Mouse (Mus musculus): ENCODE results near the gene Slc25a18.
"Not testable (repeated sequence)": the region's sequence is repeated elsewhere in the genome, so short reads cannot be mapped to it uniquely, and the experiment has no call there.

Slc25a18 gene

DNA sequence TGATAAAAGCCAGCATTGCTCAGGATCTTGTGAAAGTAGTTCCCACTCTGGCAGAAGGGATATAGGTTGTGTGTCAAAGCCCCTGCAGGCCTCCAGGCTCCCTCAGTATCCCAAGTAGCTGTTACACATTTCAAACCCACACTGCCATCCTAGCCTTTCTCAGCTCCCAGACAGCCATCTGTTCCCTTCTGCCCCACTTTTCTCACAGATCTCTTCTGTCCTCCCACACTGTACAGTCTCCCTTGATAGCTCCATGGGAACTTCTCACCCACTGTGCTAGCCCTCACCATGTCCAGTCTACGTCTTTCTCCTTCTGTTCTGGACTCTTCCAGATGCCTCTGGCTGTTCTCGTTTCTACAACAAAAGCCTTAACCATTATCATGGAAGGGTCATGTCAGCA, 22.7 kb downstream of the Slc25a18 start:
- intact Hi-C loops (cut with DNase I): no loop called here

DNA sequence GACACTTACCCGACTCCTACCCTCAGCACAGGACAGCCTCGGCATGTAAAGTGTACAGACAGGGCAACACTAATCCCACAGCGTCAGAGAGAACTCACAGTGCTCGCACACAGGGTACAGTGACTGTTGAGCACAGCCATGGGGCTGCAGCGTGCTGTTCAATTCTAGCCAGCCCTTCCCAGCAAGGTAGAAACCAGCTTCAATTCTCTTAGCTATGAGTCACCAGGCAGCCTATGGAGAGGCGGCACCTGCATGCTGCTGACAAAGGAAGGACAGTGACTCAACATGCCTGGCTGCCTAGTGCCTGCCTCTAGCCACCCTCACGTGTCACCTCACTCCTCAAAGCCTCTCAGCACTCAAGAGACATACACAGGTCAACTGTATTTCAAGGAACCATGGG, 24.6 kb downstream of the Slc25a18 start:
- intact Hi-C loops (cut with DNase I): no loop called here

DNA sequence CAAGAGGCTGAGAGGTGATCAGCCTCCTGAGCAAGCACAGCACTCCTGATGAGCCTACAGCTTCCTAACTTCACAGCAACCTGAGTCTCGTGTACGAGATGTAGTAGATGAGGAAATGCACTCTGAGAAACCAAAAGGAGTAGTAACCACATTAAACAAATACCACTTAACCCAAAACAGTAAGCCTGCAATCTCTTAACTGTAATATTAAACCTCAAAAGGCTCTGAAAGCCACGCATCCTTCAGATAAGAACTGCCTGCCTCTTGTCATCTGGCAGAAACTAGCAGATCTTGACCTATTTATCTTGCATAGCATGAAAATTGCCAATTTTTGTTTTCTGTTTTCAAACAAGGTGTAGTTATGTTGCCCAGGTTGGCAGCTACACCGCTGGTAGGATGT, 25.5 kb downstream of the Slc25a18 start:
- intact Hi-C loops (cut with DNase I): no loop called here

DNA sequence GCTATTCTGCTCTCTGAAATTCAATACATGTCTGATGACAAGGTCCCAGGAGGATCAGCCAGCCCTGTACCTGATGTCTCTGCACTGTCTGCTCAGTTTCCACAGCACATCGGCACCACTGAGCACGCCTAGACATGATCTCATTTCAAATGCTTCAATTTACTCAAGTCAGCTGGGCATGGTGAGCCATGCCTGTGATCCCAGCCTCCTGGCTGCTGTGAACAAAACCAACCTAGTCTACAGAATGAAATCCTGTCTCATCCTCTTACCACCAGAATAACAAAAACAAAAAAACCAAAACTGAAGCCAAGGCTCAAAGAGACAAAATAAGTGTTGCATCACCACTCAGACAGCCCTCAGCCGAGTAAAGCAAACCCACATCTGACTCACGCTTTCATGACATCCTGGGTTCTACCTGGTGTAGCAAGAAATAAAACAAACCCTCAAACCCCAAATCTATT, 26.2 kb downstream of the Slc25a18 start:
- intact Hi-C loops (cut with DNase I): no loop called here

DNA sequence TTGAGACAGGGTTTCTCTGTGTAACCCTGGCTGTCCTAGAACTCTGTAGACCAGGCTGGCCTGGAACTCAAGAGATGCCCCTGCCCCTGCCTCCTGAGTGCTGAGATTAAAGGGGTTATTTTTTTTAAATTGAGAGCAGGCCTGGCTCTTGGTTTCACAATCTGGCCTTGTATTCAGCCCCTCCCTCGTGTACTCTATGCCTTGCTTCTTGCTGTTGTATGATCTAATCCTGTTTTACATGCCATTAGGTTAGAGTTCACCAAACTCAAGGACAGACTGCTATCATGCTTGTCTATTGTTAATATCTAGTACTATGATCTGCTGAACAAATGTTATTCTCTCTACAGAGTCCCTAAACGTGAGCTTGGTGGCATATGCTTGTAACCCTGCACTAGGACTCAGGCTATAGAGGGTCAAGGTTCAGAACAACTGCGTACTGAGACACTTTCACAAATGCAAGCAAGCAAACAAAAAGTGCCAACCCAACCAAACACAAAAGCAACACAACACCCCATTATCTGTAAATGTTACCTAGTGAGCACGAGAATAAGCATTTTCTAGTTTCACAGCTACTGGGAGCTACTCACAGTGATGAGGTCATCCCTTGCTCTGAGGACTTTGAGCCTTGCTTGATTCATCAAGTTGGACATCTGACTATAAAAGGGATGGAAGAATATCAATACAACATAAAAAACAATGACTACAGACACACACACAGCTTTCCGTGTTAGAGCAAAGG, 33.8 kb downstream of the Slc25a18 start:
- intact Hi-C loops (cut with DNase I): no loop called here

DNA sequence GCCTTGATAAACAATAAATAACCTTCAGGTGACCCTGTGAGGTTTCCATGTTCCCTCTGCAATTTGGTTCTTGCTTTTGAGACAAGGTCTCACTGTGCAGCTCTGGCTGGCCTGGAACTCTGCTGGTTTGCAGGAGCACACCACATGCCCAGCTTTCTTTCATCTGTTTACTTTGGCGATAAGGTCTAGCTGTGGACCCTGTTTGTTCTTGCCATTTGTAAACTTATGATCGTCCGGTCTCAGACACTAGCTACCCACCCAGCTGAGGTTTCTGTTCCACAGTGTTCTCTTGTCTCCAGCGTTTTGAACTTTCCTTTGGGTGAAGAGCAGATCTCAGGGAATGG, 34.3 kb downstream of the Slc25a18 start:
- intact Hi-C loops (cut with DNase I): no loop called here

DNA sequence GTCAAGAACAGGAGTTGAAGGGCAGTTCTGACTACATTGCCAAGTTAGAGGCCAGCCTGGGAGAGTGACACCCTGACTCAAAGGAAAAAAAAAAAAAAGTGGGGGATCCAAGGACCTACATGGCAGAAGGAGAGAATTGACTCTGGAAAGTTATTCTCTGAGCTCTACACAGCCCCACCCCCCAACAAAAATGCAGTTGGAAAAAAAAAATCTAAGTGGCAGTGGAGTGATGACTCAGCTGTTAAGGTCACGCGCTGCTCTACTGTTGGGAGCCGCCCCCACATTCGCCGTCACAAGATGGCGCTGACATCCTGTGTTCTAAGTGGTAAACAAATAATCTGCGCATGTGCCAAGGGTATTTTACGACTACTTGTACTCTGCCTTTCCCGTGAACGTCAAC, 38.6 kb downstream of the Slc25a18 start:
- intact Hi-C loops (cut with DNase I): not testable (repeated sequence)

DNA sequence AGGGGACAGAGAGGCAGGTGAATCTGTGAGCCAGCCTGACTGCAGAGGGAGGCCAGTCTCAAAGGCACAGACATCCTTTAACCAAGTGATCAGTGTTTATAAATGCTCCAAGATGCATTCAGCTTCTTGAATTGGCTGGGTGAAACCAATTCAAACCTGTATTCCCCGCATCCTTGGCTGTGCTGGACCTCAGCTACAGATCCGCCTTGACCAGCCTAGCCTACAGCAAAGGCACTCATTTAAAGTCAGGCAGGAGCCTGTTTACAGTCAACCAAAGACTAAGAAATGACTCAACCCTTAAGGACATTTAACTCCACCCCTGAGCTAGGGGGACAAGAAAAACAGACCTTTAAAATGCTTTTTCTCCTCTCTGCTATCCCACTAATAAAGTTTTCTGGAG, 45.9 kb downstream of the Slc25a18 start:
- intact Hi-C loops (cut with DNase I): no loop called here

DNA sequence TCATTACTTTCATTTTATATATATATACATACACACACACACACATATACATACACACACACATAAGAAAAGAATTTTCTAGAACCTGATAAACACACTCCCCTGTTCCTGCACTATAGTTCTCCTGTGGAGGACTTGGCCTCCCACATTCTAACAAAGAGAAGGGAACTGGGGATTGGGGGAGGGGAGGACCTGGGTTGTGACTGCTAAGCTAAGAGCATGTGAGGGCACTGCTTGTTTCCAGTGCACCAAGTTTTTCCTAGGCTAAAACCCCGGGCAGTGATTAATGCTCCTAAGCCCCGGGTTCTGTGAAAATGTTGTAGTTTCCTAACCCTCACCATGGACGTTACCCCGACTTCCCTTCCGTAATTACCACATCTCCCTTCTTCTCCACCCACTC, 46.8 kb downstream of the Slc25a18 start:
- intact Hi-C loops (cut with DNase I): loop anchor here (5.0 kb wide), 1 partner anchor 33 kb away; no protein-coding TSS in a partner anchor

DNA sequence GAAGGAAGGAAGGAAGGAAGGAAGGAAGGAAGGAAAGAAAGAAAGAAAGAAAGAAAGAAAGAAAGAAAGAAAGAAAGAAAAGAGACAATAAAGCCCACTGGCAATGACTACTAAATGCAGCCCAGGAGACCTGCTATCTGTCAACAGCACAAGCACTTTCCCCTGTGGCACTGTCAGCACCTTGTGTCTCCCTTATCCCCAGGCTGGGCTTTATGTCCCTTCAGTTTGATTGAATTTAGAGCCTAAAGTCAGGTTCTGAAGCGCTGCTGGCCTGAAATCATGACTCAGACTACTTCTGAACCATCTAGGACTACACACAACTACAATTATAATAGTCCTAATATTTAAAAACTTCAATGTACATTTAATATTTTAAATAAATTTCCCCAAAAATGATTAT, 47.6 kb downstream of the Slc25a18 start:
- intact Hi-C loops (cut with DNase I): loop anchor here (5.0 kb wide), 1 partner anchor 34 kb away; no protein-coding TSS in a partner anchor

DNA sequence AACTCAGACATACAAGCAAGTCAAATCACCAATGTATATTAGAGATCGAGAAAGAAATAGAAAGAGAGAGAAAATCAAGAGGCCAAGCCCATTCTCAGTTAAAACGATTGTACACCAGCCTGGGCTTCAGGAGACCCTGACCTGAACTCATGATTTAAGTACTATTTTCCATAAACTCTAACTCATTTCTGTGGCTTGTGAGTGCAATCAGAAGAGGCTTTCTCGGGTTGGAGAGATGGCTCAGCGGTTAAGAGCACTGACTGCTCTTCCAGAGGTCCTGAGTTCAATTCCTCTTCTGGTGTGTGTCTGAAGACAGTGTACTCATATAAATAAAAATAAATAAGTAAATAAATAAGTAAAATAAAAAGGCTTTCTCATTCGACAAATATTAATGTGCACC, 48.3 kb downstream of the Slc25a18 start:
- intact Hi-C loops (cut with DNase I): loop anchor here (5.0 kb wide), 1 partner anchor 34 kb away; no protein-coding TSS in a partner anchor

DNA sequence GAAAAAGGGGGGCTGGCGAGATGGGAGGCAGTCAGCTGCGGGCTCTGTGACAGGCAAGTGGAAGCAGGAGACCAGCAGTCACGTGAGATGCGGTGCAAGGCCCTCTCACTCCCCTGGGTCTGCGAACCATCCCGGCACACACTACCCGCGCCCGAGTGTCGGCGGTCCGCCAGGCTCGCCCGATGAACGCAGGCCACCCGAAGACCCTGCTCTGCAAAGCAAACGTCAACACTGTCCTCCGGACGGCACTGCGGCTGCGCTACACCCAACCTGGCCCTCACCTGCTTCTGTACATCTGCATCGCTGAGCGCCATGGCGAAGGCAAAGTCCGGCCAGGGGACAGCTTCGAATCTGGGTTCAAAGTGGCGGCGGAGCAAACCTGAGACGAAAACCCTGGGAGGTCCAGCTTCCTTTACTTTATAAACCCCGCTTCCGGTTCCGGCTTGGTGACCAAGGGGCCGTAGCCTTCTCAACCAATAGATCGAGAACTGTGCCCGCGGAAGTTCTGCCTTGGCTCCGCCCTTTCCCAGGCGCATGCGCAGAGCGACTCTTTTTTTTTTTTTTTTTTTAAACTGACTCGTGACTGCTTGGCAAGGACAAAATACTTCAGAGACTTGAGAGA, 49.0 kb downstream of the Slc25a18 start, which contains the start of gene Atp6v1e1:
Atp6v1e1 (minus strand) TSS at position 487 of the 622 bp plus-strand sequence.
- intact Hi-C loops (cut with DNase I): loop anchor here (5.0 kb wide), 1 partner anchor 35 kb away; no protein-coding TSS in a partner anchor

DNA sequence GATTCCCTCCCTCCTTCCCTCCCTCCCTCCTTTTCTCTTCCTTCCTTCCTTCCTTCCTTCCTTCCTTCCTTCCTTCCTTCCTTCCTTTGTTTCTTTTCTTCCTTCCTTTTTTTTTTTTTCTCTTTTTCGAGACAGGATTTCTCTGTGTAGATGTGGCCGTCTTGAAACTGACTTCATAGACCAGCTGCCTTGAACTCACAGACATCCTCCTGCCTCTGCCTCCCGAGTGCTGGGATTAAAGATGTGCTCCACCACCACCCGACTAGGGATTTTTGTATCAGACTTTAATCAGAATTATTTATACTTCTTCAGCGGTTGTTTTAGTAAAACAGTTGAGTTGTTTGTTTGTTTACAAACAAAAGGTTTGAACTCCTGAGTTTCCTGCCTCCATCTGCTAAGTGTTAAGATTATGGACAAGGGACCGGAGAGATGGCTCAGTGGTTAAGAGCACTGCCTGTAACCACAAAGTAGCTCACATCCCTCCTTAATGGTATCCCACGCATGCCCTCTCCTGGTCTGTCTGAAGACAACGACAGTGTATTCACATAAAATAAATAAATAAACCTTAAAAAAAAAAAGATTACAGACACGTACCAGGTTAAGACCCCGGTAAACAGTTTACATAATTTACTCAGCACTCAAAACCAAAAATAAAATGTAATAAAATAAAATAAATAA, 49.7 kb downstream of the Slc25a18 start:
- intact Hi-C loops (cut with DNase I): loop anchor here (5.0 kb wide), 1 partner anchor 36 kb away; no protein-coding TSS in a partner anchor

DNA sequence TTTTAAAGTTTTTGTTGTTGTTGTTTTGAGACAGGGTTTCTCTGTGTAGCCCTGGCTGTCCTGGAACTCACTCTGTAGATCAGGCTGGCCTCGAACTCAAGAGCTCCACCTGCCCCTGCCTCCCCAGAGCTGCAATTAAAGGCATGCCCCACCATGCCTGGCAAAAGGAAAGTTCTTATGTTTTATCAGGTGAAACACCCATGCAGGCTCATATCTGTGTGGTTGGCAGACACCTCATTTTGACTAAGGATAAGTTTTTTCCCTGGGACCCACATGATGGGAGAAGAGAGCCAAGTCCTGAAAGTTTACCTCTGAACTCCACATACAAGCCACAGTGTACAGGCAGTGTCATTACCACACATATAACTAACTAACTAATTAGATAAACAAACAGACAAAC, 56.7 kb downstream of the Slc25a18 start:
- intact Hi-C loops (cut with DNase I): loop anchor here (10.0 kb wide), 1 partner anchor 295 kb away; the partner anchor contains the start of gene Hdhd5

DNA sequence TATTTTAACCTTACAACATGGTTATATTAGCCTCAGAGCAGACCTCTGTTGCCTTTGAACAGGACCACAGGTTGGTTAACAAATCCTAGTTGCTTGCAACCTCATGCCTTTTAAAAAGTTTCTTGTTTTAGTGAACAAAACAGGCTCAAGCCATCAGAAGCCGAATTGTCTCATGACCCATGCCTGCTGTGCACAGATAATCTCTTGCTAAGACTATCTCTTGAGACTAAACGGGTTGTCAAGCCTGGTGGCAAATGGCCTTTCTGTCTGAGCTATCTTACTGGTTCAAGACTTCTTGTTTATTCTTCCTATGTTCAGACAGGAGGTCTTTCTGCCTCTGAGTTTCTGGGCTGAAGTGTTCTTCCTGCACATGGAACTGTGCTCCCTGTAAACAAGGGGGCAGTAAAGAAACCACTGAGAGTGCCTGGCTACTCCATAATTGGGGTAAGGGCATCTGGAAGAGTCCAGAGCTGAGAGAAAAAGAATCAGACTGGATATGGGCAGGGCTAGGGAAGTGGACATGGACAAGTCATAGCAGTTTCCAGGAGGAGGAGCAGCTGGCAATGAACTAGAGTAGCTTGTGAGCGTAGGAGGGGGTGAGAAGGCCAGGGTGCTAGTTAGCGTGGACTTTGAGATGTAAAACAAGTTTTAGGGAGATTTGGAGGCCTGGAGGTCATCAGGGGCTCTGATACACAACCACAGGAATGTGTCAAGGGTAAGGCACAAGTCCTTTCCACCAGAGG, 57.7 kb downstream of the Slc25a18 start:
- intact Hi-C loops (cut with DNase I): loop anchor here (10.0 kb wide), 1 partner anchor 296 kb away; the partner anchor contains the start of gene Hdhd5

DNA sequence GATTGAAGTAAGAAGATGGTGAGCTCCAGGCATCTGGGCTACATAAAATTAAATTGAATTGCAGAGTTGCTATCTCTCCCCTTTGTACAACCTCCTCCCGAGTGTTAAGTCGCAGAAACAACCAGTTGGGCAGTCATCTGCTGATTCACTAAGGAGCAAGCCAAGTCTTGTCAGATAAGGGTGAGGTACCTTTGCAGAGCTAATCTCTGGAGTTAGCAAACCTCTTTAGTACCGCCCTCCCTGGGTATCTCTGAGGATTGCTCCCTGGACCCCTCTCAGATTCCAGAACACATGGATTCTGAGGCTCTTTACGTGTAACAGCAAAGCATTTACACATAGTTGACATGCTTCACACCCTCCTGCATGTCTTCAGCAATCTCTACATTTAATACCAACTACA, 58.7 kb downstream of the Slc25a18 start:
- intact Hi-C loops (cut with DNase I): loop anchor here (10.0 kb wide), 1 partner anchor 297 kb away; the partner anchor contains the start of gene Hdhd5

DNA sequence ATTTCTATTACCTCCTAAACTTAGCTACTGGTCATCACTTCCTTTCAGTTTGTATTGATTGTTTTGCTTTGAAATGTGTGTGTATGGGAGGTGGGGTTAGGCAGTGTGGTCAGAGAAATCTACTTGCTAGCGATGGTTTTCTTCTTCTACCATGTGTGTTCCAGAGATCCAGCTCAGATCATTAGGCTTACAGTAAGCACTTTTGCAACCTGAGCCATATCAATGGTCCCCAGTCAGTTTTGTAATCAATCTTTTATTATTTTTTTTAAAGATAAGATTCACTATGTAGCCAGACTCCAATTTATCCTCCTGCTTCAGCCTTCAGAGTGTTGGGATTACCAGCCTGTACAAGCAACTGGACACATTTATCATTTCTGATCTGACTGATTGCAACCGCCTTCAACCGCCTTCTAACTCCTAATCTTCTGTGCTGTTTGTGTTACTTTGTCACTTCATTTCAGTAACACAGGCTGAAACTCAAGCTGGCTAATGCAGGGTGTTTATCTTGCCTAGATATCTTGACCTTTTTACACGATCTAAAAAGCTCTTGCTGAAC, 61.5 kb downstream of the Slc25a18 start:
- intact Hi-C loops (cut with DNase I): loop anchor here (10.0 kb wide), 1 partner anchor 300 kb away; the partner anchor contains the start of gene Hdhd5

DNA sequence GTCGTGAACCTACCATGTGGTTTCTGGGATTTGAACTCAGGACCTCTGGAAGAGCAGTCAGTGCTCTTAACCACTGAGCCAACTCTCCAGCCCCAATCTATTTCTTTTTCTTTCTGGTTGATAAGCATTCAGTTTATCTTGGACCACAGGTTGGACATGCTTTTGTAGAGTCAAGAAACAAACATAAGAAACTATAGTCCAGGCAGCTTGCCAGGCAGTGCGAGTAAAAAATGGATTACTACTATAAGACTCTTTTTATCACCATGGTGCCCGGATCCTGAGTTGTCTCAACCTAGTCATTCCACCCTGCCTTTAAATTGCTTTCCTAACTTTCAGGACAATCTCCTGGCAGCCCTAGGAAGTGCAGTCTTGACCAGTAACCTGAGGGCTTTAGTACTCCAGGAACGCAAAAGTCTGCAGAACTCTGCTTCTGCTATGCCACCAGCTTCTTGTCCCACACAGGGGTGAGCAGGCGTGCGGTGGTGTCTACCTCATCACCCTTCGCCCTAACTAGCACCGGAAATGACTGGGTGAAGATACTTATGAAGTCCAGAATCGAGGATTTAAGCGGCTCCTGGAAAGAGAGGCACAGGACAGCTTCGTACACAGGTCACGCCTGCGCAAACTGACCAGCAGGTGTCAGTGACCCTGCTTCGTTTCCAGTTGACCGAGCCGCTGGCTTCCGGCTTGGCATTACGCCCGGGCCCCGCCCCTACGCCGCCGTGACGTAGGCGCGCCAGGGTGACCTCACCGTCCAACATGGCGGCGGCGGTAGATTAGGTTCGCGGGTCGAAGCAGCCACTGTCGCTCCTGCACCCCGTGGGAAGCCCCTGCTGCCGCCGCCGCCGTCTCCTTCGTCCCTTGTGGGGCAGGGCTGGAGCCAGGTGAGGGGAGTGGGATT, 62.3 kb downstream of the Slc25a18 start, which contains the start of gene Bcl2l13:
Bcl2l13 (plus strand) TSS at position 739 of the 901 bp plus-strand sequence.
- intact Hi-C loops (cut with DNase I): loop anchor here (10.0 kb wide), 1 partner anchor 301 kb away; the partner anchor contains the start of gene Hdhd5
